Mouse (Mus musculus): Measurements from ENCODE around the gene Limd2. TPM values are rescaled to one million over a fixed set of nuclear protein-coding genes. Genes with fewer than 3 reads are reported as not detected.

Limd2 gene
- polyA plus RNA-seq, 1 experiment from 2014 or later = 157 TPM

DNA sequence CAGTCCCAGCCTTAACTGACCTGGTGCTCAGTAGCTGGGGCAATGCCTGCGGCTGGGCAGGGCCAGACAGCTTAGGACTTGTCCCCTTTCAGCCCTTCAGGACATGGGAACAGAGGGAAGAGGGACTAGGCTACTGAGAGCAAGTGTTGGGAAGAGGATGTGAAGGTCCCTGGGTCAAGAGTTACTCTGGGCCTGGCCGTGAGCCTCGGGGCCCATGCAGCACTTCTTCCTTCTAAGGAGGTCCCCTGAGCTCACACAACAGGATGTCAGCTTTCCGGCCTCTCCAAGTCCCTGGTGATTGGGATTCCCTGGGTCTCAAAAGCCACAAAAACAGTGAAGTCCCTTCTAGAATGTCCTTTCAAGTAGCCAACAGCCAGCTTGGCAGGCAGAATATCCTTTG, 2.9 kb upstream of the Limd2 start:
- no peak overlapping the region for H3K9ac ChIP-seq (replicated peaks; ENCODE audit: low read depth, low read length)
- WGBS = 77% methylated on average over 4 of the region's 4 CpGs
- peaks cover 13% of the 10 kb centered on the region for H3K4me1 ChIP-seq (ENCODE audit: control insufficient read depth, insufficient read depth, low read length)
- H3K4me2 ChIP-seq (replicated peaks; ENCODE audit: low read depth, low read length) = no peak overlapping the region
- H3K27me3 ChIP-seq (ENCODE audit: control insufficient read depth, insufficient read depth, low read length) = no peaks in the 10 kb centered on the region
- no peak overlapping the region for H3K4me3 ChIP-seq (ENCODE audit: low read depth, low read length)
- H3K36me3 ChIP-seq (ENCODE audit: control insufficient read depth, insufficient read depth, low read length) = peaks cover 12% of the 10 kb centered on the region
- H3K27ac ChIP-seq (ENCODE audit: low read length) = no peak overlapping the region
- ATAC-seq (ENCODE audit: insufficient number of reproducible peaks, insufficient read depth, low FRiP score, low read depth) = no peak
- H3K9me3 ChIP-seq (ENCODE audit: control insufficient read depth, low read depth, low read length) = no peaks in the 10 kb centered on the region

DNA sequence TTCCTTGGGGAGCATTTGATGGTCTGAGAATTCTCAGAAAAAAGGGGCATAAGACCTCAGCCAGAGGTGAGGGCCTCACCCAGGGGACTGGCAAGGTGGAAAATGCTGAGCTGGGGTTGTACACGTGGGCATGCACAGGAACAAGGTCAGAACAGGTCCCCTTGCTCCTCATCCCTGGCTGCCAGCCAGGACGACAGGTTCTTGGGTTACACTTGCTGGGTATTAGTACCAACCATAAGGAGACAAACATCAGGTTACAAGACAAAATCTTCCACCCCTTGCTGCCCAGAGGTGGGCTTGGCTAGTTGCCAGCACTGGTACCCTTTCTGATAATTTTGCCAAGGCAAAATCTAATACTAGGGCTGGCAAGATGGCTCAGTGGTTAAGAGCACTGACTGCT, 1.6 kb upstream of the Limd2 start:
- Histone ChIP-seq H3K9me3 (ENCODE audit: control insufficient read depth, low read depth, low read length) (no peaks in the 10 kb centered on the region), H3K9ac (replicated peaks; ENCODE audit: low read depth, low read length) (no peak overlapping the region), H3K36me3 (ENCODE audit: control insufficient read depth, insufficient read depth, low read length) (peaks cover 16% of the 10 kb centered on the region), H3K27ac (ENCODE audit: low read length) (no peak overlapping the region), H3K4me2 (replicated peaks; ENCODE audit: low read depth, low read length) (no peak overlapping the region), H3K4me1 (ENCODE audit: control insufficient read depth, insufficient read depth, low read length) (peaks cover 17% of the 10 kb centered on the region), H3K4me3 (ENCODE audit: low read depth, low read length) (no peak overlapping the region), H3K27me3 (ENCODE audit: control insufficient read depth, insufficient read depth, low read length) (no peaks in the 10 kb centered on the region)
- ATAC-seq (ENCODE audit: insufficient number of reproducible peaks, insufficient read depth, low FRiP score, low read depth) = no peak
- WGBS = 70% methylated on average over 2 of the region's 2 CpGs

DNA sequence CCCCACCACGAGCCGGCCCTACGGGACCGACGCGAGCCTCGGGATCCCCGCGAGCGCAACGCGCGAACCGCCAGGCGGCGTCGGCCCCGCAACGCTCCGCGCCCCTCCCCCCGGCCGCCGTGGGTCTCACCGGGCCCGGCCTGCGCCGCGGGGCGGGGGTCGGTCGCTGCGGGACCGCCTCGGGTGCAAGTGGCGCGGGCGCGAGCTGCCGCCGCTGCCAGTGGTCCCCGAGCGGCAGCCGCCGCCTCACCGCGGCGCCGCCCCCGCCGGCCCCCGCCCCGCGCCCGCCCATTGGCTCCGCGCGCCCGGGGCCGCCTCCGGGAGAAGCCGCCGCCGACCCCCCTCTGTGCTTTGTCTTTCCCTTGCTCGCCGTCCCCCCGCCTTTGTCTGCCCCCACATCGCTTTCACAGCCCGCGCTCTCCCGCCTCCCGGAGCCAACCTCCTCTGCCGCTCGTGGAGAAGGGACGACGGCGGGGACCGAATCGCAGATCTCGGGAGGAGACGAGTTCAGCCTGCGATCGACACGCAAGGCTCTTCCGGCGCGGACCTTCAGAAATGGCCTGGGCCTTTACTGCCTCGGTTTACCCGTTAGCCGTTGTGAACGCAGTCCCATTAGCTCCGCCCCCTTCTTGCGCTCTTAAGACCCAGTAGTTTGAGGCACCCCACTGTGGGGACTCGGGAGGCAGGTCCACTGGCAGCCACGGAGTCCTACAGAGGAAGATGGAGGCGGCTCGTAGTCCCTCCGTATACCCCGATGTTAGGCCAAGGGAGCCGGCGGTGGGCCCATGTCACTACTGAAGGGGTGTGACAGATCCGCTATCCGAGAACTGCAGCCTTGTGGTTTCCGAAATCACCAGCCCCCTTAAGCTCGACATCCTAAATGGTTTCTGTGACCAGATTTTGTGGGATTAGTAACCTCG, 479 bp downstream of the Limd2 start:
- peak; percentile 79 for ATAC-seq (ENCODE audit: insufficient number of reproducible peaks, insufficient read depth, low FRiP score, low read depth)
- Histone ChIP-seq H3K4me3 (ENCODE audit: low read depth, low read length) (peak overlapping the region; percentile 87), H3K27ac (ENCODE audit: low read length) (peak overlapping the region; percentile 97), H3K9ac (replicated peaks; ENCODE audit: low read depth, low read length) (peak overlapping the region; percentile 91), H3K27me3 (ENCODE audit: control insufficient read depth, insufficient read depth, low read length) (no peaks in the 10 kb centered on the region), H3K9me3 (ENCODE audit: control insufficient read depth, low read depth, low read length) (no peaks in the 10 kb centered on the region), H3K4me1 (ENCODE audit: control insufficient read depth, insufficient read depth, low read length) (peaks cover 17% of the 10 kb centered on the region), H3K4me2 (replicated peaks; ENCODE audit: low read depth, low read length) (peak overlapping the region; percentile 95), H3K36me3 (ENCODE audit: control insufficient read depth, insufficient read depth, low read length) (peaks cover 28% of the 10 kb centered on the region)
- WGBS = under 1% methylated on average over 81 of the region's 106 CpGs

DNA sequence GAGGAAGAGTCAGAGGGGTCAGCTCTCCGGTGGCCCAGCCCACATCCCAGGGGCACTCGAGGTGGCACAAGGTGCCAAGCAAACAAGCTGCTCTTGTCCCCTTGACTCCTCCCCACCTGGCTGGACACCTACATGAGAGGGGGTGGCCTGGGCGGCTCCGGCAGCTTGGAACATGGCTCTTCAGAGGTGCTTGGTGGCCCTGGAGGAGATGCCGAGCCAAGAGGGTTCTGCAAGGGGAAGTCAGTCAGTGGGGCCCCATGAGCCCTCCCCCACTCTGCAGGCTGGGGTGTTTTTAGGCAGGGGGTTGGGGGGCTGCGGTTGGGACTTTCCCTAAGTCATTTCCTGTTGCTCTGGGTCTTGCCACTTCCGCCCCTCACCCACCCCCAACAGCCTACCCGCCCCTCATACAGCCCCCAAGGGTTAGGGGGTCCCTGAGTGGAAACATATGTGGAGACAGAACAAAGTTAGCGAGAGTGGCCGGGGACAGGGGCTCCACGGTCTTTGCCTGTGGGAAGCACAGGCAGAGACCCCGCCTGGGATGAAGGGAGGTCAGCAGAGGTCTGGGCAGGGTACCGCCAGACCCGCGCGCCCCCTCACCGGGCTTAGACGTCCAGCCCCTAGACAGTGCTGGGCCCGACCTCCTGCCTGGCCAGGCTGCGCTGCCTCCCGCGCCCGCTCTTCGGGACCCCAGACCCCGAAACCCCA, 1.3 kb downstream of the Limd2 start:
- H3K27ac ChIP-seq (ENCODE audit: low read length) = peak overlapping the region; percentile 97
- ATAC-seq (ENCODE audit: insufficient number of reproducible peaks, insufficient read depth, low FRiP score, low read depth) = peak; percentile 40; the same call in 1 of the 2 replicates
- WGBS = 1% methylated on average over 19 of the region's 25 CpGs
- H3K9me3 ChIP-seq (ENCODE audit: control insufficient read depth, low read depth, low read length) = no peaks in the 10 kb centered on the region
- H3K4me1 ChIP-seq (ENCODE audit: control insufficient read depth, insufficient read depth, low read length) = peaks cover 17% of the 10 kb centered on the region
- peak overlapping the region; percentile 87 for H3K4me3 ChIP-seq (ENCODE audit: low read depth, low read length)
- no peaks in the 10 kb centered on the region for H3K27me3 ChIP-seq (ENCODE audit: control insufficient read depth, insufficient read depth, low read length)
- H3K4me2 ChIP-seq (replicated peaks; ENCODE audit: low read depth, low read length) = peak overlapping the region; percentile 95
- peaks cover 36% of the 10 kb centered on the region for H3K36me3 ChIP-seq (ENCODE audit: control insufficient read depth, insufficient read depth, low read length)
- H3K9ac ChIP-seq (replicated peaks; ENCODE audit: low read depth, low read length) = peak overlapping the region; percentile 91

DNA sequence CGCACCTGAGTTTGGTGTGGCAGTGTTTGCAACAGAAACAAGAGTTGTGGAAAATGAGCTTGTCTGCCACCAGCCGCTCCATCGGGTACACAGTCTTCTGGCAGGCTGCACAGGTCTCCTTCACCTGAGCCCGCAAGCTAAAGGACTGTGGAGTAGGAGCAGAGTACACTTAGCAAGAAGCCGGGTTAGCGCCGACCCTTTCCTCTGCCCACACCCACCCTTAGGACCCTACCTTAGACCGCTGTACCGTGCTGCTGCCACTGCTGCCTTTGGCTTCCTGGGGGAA, 1.8 kb downstream of the Limd2 start:
- peak overlapping the region; percentile 87 for H3K4me3 ChIP-seq (ENCODE audit: low read depth, low read length)
- 33% methylated on average over 9 of the region's 9 CpGs for WGBS
- peak overlapping the region; percentile 95 for H3K4me2 ChIP-seq (replicated peaks; ENCODE audit: low read depth, low read length)
- H3K36me3 ChIP-seq (ENCODE audit: control insufficient read depth, insufficient read depth, low read length) = peaks cover 41% of the 10 kb centered on the region
- H3K27ac ChIP-seq (ENCODE audit: low read length) = peak overlapping the region; percentile 97
- H3K9me3 ChIP-seq (ENCODE audit: control insufficient read depth, low read depth, low read length) = no peaks in the 10 kb centered on the region
- peaks cover 17% of the 10 kb centered on the region for H3K4me1 ChIP-seq (ENCODE audit: control insufficient read depth, insufficient read depth, low read length)
- H3K9ac ChIP-seq (replicated peaks; ENCODE audit: low read depth, low read length) = peak overlapping the region; percentile 91
- H3K27me3 ChIP-seq (ENCODE audit: control insufficient read depth, insufficient read depth, low read length) = no peaks in the 10 kb centered on the region
- no peak for ATAC-seq (ENCODE audit: insufficient number of reproducible peaks, insufficient read depth, low FRiP score, low read depth)

DNA sequence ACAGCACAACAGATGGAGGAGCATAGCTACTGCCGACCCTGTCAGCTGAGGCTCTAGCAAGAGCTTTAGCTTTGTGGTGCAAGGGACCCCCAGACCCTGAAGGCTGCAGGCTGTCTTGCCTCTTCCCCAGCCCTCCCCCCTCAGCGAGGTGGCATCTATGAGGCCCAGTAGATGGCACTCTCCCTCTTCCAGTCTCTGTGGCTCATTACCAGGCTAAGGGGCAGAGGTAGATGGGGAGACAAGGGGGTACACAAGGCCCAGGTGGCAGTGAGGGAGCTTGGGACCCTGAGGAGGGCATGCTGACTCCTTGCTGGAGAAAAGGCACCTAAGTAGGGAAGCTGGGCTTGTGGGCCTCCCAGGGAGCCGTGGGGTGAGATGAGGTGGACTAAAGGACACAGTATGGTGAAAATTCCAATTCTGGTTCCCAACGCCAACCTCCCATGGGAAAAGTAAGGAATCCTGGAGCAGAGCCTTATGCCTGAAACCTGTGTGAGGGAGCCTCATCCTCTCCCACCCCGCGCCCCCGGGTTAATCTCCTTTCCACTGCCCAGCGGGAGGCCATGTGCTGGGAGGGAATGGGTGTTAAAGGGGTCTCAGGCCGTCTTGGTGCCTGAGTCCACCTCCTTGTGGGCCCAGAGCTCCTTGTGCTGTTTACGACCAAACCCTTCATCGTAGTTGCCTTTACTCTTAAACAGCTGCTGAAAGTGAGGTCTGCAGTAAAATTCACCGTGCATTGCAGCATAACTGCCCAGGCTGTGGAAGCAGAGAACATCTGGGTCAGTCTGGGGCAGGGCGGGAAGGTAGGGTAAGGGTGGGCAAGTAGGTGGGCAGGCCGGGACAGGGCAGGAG, 2.4 kb downstream of the Limd2 start:
- H3K9ac ChIP-seq (replicated peaks; ENCODE audit: low read depth, low read length) = no peak overlapping the region; the same call in 1 of the 2 replicates
- H3K27me3 ChIP-seq (ENCODE audit: control insufficient read depth, insufficient read depth, low read length) = no peaks in the 10 kb centered on the region
- peaks cover 17% of the 10 kb centered on the region for H3K4me1 ChIP-seq (ENCODE audit: control insufficient read depth, insufficient read depth, low read length)
- H3K9me3 ChIP-seq (ENCODE audit: control insufficient read depth, low read depth, low read length) = no peaks in the 10 kb centered on the region
- H3K4me2 ChIP-seq (replicated peaks; ENCODE audit: low read depth, low read length) = peak overlapping the region; percentile 95
- peak overlapping the region; percentile 97 for H3K27ac ChIP-seq (ENCODE audit: low read length)
- 70% methylated on average over 14 of the region's 14 CpGs for WGBS
- peak; percentile 1; the same call in 1 of the 2 replicates for ATAC-seq (ENCODE audit: insufficient number of reproducible peaks, insufficient read depth, low FRiP score, low read depth)
- peak overlapping the region; percentile 87 for H3K4me3 ChIP-seq (ENCODE audit: low read depth, low read length)
- peaks cover 41% of the 10 kb centered on the region for H3K36me3 ChIP-seq (ENCODE audit: control insufficient read depth, insufficient read depth, low read length)

DNA sequence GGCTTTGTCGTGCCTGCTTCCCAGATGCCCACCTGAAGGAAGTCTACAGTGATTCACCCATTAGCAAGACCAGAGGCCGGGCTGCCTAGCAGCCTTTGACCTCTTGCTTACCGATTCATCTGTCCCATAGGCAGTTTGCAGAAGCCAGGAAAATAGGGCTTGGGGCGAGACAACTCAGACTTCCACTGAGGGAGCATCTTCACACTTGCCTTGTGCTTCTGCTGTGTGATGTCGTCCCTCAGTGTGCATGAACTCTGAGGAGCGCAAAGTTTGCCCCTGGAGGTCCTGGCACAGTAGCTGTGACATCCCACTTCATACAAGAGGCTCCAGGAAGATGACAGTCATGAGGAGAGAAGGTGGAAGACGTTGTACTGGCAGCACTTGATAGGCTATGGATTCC, 3.5 kb downstream of the Limd2 start:
- no peaks in the 10 kb centered on the region for H3K9me3 ChIP-seq (ENCODE audit: control insufficient read depth, low read depth, low read length)
- ATAC-seq (ENCODE audit: insufficient number of reproducible peaks, insufficient read depth, low FRiP score, low read depth) = no peak
- H3K4me3 ChIP-seq (ENCODE audit: low read depth, low read length) = no peak overlapping the region
- peaks cover 17% of the 10 kb centered on the region for H3K4me1 ChIP-seq (ENCODE audit: control insufficient read depth, insufficient read depth, low read length)
- no peak overlapping the region for H3K9ac ChIP-seq (replicated peaks; ENCODE audit: low read depth, low read length)
- no peaks in the 10 kb centered on the region for H3K27me3 ChIP-seq (ENCODE audit: control insufficient read depth, insufficient read depth, low read length)
- H3K27ac ChIP-seq (ENCODE audit: low read length) = no peak overlapping the region
- WGBS = 85% methylated on average over 7 of the region's 7 CpGs
- no peak overlapping the region for H3K4me2 ChIP-seq (replicated peaks; ENCODE audit: low read depth, low read length)
- H3K36me3 ChIP-seq (ENCODE audit: control insufficient read depth, insufficient read depth, low read length) = peaks cover 48% of the 10 kb centered on the region

DNA sequence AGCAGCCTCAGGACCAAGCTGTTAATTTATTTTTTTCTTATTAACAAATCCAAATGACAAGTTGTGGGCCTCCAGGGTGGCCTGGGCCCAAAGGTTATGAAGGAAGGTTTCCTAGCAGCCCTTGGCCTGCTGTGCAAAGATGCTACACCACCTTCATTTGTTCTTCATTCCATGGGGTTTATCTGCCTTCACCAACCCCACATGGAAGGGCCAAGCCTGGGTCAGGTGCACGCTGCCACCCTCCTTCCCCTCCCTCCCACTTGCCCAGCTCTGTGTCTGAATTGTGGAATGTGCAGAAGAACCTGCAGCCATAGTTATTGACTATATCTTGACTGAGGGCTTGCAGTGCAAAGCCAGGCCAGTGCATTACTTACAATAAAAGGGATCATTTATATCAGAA, 4.4 kb downstream of the Limd2 start:
- no peaks in the 10 kb centered on the region for H3K9me3 ChIP-seq (ENCODE audit: control insufficient read depth, low read depth, low read length)
- no peak for ATAC-seq (ENCODE audit: insufficient number of reproducible peaks, insufficient read depth, low FRiP score, low read depth)
- no peak overlapping the region for H3K4me2 ChIP-seq (replicated peaks; ENCODE audit: low read depth, low read length)
- H3K4me1 ChIP-seq (ENCODE audit: control insufficient read depth, insufficient read depth, low read length) = peaks cover 13% of the 10 kb centered on the region
- H3K27me3 ChIP-seq (ENCODE audit: control insufficient read depth, insufficient read depth, low read length) = no peaks in the 10 kb centered on the region
- no peak overlapping the region for H3K9ac ChIP-seq (replicated peaks; ENCODE audit: low read depth, low read length)
- H3K4me3 ChIP-seq (ENCODE audit: low read depth, low read length) = no peak overlapping the region
- 79% methylated on average over 1 of the region's 1 CpGs for WGBS
- peaks cover 55% of the 10 kb centered on the region for H3K36me3 ChIP-seq (ENCODE audit: control insufficient read depth, insufficient read depth, low read length)
- no peak overlapping the region for H3K27ac ChIP-seq (ENCODE audit: low read length)
